Mouse (Mus musculus) lung, postnatal 0 days (tissue): ENCODE data around the gene Micu1. TPM values are rescaled to one million over a fixed set of nuclear protein-coding genes. Genes with fewer than 3 reads are reported as not detected.

ENCODE experiments used
- ATAC-seq: fragments of 200-750 bp; cut with Nextera tagmentation; 2 replicates; pipeline ENCODE4 v1.8.0; 2017; ENCODE audit warnings: moderate library complexity
- DNase-seq: peaks from one replicate; pipeline ENCODE4 v3.0.0-alpha.2; 2016; ENCODE audit warnings: low spot score
- H3K27ac ChIP-seq: fragments of 300-500 bp; sonication (generic); 2 replicates; pipeline ENCODE4 v1.5.1; 2014; ENCODE audit warnings: antibody characterized with exemption, mild to moderate bottlenecking, low read length, mixed read lengths
- H3K27me3 ChIP-seq: fragments of 300-500 bp; sonication (generic); replicated peaks from 2 replicates; pipeline ENCODE4 v1.6.1; 2014; ENCODE audit warnings: low read length, mixed read lengths; ENCODE audit not compliant: insufficient read depth
- H3K36me3 ChIP-seq: fragments of 300-500 bp; sonication (generic); 2 replicates; pipeline ENCODE4 v1.6.1; 2014; ENCODE audit warnings: low read length, mixed read lengths; ENCODE audit not compliant: insufficient read depth
- H3K4me1 ChIP-seq: fragments of 300-500 bp; sonication (generic); 2 replicates; pipeline ENCODE4 v1.6.1; 2014; ENCODE audit warnings: antibody characterized with exemption, low read depth, low read length, mixed read lengths; ENCODE audit not compliant: insufficient read depth
- H3K4me2 ChIP-seq: fragments of 300-500 bp; sonication (generic); replicated peaks from 2 replicates; pipeline ENCODE4 v1.6.1; 2014; ENCODE audit warnings: low read depth, mild to moderate bottlenecking, low read length, moderate library complexity, mixed read lengths
- H3K4me3 ChIP-seq: fragments of 300-500 bp; sonication (generic); 2 replicates; pipeline ENCODE4 v1.5.1; 2014; ENCODE audit warnings: low read depth, low read length
- H3K9ac ChIP-seq: fragments of 300-500 bp; sonication (generic); replicated peaks from 2 replicates; pipeline ENCODE4 v1.6.1; 2014; ENCODE audit warnings: low read depth, mild to moderate bottlenecking
- H3K9me3 ChIP-seq: fragments of 300-500 bp; sonication (generic); 2 replicates; pipeline ENCODE4 v1.6.1; 2016; ENCODE audit warnings: low read length, mixed read lengths
- CTCF ChIP-seq: IDR thresholded peaks from 2 replicates; pipeline ENCODE4 v1.5.1; 2016; ENCODE audit warnings: antibody characterized with exemption, mild to moderate bottlenecking
- EP300 ChIP-seq: IDR thresholded peaks from 2 replicates; pipeline ENCODE4 v1.6.1; 2016; ENCODE audit warnings: antibody characterized with exemption, mild to moderate bottlenecking, control low read depth
- WGBS: fragments of 180-500 bp; shearing (Covaris S2); extraction: QIAGEN DNeasy Blood & Tissue Kit; methylation state at CpG from one replicate; pipeline ENCODE4 v1.1.7; 2014; 5-methylcytosine and 5-hydroxymethylcytosine counted together
- polyA plus RNA-seq: library from polyadenylated mRNA; unstranded; fragments of >200 nt; fragmentation: Nextera tagmentation; extraction: Ambion mirVana; gene quantifications from 2 replicates; pipeline ENCODE4 v1.2.1, GENCODE M21; 2015

Micu1 gene
- polyA plus RNA-seq, 1 experiment from 2014 or later, result 57.0 TPM

DNA sequence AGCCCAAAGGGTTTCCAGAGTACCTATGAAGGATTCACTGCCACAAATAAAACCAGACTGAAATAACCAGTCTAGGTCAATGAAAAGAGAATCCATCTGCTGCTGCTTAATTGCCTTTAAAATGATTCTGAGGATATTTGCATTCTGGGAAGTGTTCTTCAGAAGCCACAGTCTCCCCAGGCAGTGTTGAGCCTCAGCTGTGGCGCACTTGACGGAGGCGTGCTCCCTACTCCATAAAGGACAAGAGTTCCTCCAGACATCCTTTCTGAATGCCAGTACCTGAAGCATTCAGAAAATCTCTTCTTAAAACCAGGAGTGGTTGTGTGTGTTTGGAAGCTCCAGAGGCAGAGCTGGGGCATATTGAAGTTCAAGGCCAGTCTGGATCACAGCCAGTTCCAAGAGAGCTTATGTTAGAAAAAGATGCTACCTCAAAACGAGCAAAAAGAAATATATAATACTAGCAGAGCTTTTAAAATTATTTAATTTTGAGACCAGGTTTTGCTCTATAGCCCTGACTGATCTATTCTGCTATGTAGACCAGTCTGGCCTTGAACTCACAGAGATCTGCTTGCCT, 75.9 kb downstream of the Micu1 start:
- H3K36me3 ChIP-seq, result no peaks in the 10 kb centered on the region; the same call in 1 of the 2 replicates
- ATAC-seq (peak; percentile 80), DNase-seq (peak; percentile 35)
- H3K4me2 ChIP-seq, result no peak overlapping the region
- no peak overlapping the region for H3K4me3 ChIP-seq
- no peak overlapping the region for H3K9ac ChIP-seq
- no peaks in the 10 kb centered on the region for H3K27me3 ChIP-seq
- H3K9me3 ChIP-seq, result no peaks in the 10 kb centered on the region
- H3K27ac ChIP-seq, result peak overlapping the region; percentile 51
- H3K4me1 ChIP-seq, result no peaks in the 10 kb centered on the region
- 0 out of 2 replicates have a peak, but pooled peaks have one; percentile 42 for TF ChIP-seq EP300
- no peak for TF ChIP-seq CTCF
- WGBS, result 68% methylated on average over 4 of the region's 4 CpGs

DNA sequence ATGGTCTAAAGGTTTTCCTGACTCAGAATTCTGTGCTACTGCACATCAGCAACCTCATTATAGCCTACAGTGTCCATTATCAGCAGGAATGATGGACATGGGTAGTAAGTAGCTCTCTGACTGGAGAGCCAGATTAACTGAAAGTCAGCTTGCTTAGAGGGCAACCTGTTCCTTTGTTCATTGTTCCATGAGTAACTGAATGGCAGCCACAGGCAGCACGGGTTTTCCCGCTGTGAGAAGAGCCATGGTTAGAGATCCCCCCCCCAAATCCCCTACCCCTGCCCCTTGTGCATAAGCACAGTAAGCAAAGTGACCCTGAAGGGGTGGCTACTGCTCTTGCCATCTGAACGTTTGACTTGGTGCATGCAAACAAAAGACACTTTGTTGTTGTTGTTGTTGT, 78.4 kb downstream of the Micu1 start:
- 39% methylated on average over 3 of the region's 3 CpGs for WGBS

GRCm38 (mm10) chr10:59781205-59781931, 79.1 kb downstream of the Micu1 start:
- WGBS, result 87% methylated on average over 7 of the region's 7 CpGs

More for the DNA sequence above, 78.4 kb downstream of the Micu1 start:
- no peaks in the 10 kb centered on the region for H3K27me3 ChIP-seq
- H3K9ac ChIP-seq, result no peak overlapping the region
- H3K36me3 ChIP-seq, result no peaks in the 10 kb centered on the region
- ATAC-seq, result no peak
- TF ChIP-seq CTCF (no peak), EP300 (no peak)
- H3K27ac ChIP-seq, result no peak overlapping the region
- DNase-seq, result no peak
- no peaks in the 10 kb centered on the region for H3K9me3 ChIP-seq
- no peak overlapping the region for H3K4me2 ChIP-seq
- H3K4me3 ChIP-seq, result no peak overlapping the region
- H3K4me1 ChIP-seq, result no peaks in the 10 kb centered on the region

DNA sequence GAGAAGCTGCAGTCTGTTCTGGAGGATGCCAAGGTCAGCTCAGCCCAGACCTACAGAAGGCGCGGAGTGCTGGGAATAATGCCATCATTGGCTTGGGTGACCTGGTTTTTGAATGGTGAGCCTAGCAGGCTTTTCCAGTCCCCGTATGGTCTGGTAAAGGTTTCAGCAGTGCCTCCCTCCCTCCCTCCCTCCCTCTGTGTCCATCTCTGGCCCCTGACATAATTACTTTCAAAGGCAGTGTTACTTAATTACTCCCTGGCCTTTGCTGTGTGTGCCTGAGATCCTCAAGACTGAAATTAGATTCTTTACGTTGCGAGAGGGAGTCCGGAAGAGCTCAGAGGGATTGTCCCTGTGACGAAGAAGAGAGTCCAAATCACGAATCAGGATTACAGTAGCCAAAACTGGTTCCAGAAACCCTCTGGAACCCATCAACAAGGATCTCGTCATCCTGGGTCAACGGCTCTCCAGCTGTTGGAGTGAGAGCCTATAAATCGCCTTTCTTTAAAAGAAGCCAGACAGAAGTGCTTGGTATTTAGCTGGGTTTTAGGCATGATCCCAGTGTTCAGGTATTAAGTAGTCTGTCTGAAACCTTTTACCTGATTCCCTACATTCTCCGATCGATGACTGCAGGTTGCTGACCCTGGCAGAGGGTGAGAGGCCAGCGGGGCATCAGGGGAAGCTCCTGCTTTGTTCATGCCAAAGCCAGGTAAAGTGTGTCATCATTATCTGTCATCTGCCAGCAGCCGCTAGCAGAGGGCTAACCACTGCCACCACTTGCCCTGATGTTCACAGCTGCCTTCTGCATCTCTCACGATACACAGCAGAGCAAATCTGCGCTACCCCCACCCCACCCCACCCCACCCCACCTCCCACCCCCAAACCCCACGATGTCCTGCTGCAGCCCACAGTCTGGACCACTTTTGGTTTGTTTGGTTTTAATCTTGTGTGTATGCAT, 82.7 kb downstream of the Micu1 start:
- ATAC-seq (peak; percentile 54), DNase-seq (peak; percentile 59)
- Histone ChIP-seq H3K9ac (no peak overlapping the region), H3K4me2 (no peak overlapping the region), H3K27ac (no peak overlapping the region), H3K4me3 (no peak overlapping the region), H3K4me1 (no peaks in the 10 kb centered on the region), H3K9me3 (no peaks in the 10 kb centered on the region), H3K27me3 (no peaks in the 10 kb centered on the region), H3K36me3 (peaks cover 7% of the 10 kb centered on the region; the same call in 1 of the 2 replicates)
- no peak for TF ChIP-seq EP300
- TF ChIP-seq CTCF, result no peak
- 69% methylated on average over 18 of the region's 18 CpGs for WGBS

More at GRCm38 (mm10) chr10:59781205-59781931, 79.1 kb downstream of the Micu1 start:
- ATAC-seq, result no peak
- Histone ChIP-seq H3K27ac (no peak overlapping the region), H3K4me3 (no peak overlapping the region), H3K4me1 (no peaks in the 10 kb centered on the region), H3K9ac (no peak overlapping the region), H3K27me3 (no peaks in the 10 kb centered on the region), H3K36me3 (no peaks in the 10 kb centered on the region), H3K4me2 (no peak overlapping the region), H3K9me3 (no peaks in the 10 kb centered on the region)
- TF ChIP-seq EP300 (no peak), CTCF (peak; percentile 22)
- no peak for DNase-seq

- ATAC-seq (no peak), DNase-seq (no peak)
These were observed 84.0 kb downstream of the Micu1 start for GRCm38 (mm10) chr10:59786289-59786688.

More at GRCm38 (mm10) chr10:59786289-59786688, 84.0 kb downstream of the Micu1 start:
- H3K4me3 ChIP-seq, result no peak overlapping the region
- peaks cover 7% of the 10 kb centered on the region; the same call in 1 of the 2 replicates for H3K36me3 ChIP-seq
- no peak overlapping the region for H3K9ac ChIP-seq
- H3K4me1 ChIP-seq, result no peaks in the 10 kb centered on the region
- WGBS, result 83% methylated on average over 5 of the region's 5 CpGs
- no peaks in the 10 kb centered on the region for H3K9me3 ChIP-seq
- H3K27ac ChIP-seq, result no peak overlapping the region
- TF ChIP-seq EP300, result no peak
- TF ChIP-seq CTCF, result no peak
- H3K4me2 ChIP-seq, result no peak overlapping the region
- no peaks in the 10 kb centered on the region for H3K27me3 ChIP-seq
